Mouse (Mus musculus) megakaryocyte progenitor cell, adult 5-6 weeks (primary cell): Measurements from ENCODE around the gene Pnp2. TPM values are rescaled to one million over a fixed set of nuclear protein-coding genes. Genes with fewer than 3 reads are reported as not detected.

Experiments used
- ATAC-seq: replicated peaks from 2 replicates; pipeline ENCODE4 v1.8.0; 2016; ENCODE audit warnings: mild to moderate bottlenecking, moderate TSS enrichment, inconsistent platforms; ENCODE audit not compliant: poor library complexity
- total RNA-seq, 2 experiments: library from RNA; stranded (forward) in 1 of 2; stranded (reverse) in 1 of 2; fragments of 157-497, 149-512 nt in 1 of 2; fragments of 200-1000 nt in 1 of 2; gene quantifications; 2 replicates each; pipeline versions ENCODE4 v1.2.3 to v1.2.4; 2015 to 2017

Gene Pnp2
- total RNA-seq, 2 experiments from 2014 or later = 8.1 to 11.0 TPM

DNA sequence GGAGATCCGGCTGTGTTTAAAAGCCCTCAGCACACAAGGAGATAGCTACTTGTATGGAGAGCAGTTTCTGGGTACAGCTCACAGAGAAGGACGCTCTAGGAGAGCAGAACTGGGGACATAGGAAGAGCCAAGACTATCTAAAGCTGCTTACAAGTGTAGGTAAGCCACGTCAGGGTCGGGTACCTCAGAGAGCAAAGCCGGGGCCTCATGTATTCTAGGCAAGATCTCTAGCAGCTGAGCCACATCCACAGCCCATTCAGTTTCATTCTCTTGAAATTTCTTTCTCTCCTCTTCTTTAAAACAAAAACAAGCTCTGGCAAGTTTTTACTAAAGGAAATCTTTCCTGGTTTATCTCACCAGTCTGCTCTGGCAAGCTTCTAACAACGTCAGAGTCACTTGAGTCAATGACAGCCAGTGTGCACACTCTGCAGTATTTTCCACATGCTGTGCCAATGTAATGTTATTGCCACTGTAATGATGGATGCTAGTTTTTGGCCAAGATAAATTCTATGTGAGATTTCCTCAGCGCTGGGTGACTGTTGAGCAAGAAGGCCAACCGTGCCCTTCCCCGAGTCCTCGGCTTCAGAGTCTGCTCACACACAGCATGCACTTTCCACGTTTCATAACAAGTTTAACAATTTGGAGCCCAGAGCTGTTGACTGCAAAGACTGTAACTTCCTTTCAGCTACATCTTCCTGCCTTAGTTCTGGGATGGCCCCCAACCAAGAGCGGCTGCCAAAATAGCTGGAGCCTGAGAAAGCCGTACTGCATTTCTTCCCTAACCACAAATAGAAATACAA, 52.3 kb downstream of the Pnp2 start:
- ATAC-seq = peak; percentile 89

DNA sequence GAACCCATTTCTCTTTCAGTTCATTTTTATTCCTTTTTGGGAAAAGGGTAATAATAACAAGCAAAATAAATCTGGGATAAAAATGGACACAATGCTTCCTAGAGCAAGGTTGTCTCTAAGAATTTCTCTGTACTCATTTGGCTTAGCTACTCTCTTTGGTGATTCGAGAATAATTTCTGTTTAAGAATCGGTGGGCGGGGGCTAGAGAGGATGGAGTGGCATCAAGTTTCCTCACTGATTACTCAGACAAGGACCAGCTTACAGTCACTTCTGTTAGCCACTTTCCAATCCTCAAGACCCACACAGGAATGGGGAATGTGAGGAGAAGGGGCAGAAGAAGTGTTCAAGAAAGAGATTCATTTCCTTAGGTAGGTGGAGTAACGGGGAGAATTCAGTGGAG, 53.0 kb downstream of the Pnp2 start:
- no peak for ATAC-seq

DNA sequence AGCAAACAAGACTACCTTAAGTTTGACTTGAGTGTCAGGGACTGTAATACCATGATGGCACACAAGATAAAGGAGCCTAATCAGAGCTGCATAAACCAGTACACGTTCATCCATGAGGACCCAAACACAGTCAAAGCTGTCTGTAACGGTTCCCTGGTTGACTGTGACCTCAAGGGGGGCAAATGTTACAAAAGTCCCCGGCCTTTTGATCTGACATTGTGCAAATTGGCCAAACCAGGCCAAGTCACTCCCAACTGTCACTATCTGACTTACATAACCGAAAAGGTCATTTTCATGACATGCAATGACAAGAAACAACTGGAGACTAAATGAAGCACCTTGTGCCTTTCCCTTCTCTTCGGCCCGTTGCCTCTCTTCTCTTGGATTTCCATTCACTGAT, 53.8 kb downstream of the Pnp2 start:
- ATAC-seq = peak; percentile 54

Other genes starting within 250 kb of the Pnp2 start
- gene Olfr748, start 248.6 kb upstream of the Pnp2 start, total RNA-seq (2015) = not detected in 2 replicates
- not detected in 2 replicates for gene Olfr748, start 248.6 kb upstream of the Pnp2 start, total RNA-seq (2017)
- gene Olfr749, start 210.9 kb upstream of the Pnp2 start, total RNA-seq (2015) = not detected in 2 replicates
- not detected in 2 replicates for gene Olfr749, start 210.9 kb upstream of the Pnp2 start, total RNA-seq (2017)
- 20.6 and 27.4 TPM in 2 replicates for gene Ttc5, start 170.5 kb upstream of the Pnp2 start, total RNA-seq (2015)
- 39.5 and 41.8 TPM in 2 replicates for gene Ttc5, start 170.5 kb upstream of the Pnp2 start, total RNA-seq (2017)
- not detected in 2 replicates for gene Ccnb1ip1, start 148.3 kb upstream of the Pnp2 start, total RNA-seq (2015)
- not detected in 2 replicates for gene Ccnb1ip1, start 148.3 kb upstream of the Pnp2 start, total RNA-seq (2017)
- 63.6 and 99.3 TPM in 2 replicates for gene Parp2, start 148.2 kb upstream of the Pnp2 start, total RNA-seq (2015)
- gene Parp2, start 148.2 kb upstream of the Pnp2 start, total RNA-seq (2017) = 92.4 and 99.5 TPM in 2 replicates
- gene Tep1, start 85.4 kb upstream of the Pnp2 start, total RNA-seq (2015) = 32.3 and 37.7 TPM in 2 replicates
- 8.4 and 21.0 TPM in 2 replicates for gene Tep1, start 85.4 kb upstream of the Pnp2 start, total RNA-seq (2017)
- 0.10 TPM in 1 of 2 replicates, not detected in the other for gene Klhl33, start 58.5 kb upstream of the Pnp2 start, total RNA-seq (2015)
- 0.25 and 0.37 TPM in 2 replicates for gene Klhl33, start 58.5 kb upstream of the Pnp2 start, total RNA-seq (2017)
- gene Osgep, start 31.1 kb upstream of the Pnp2 start, total RNA-seq (2015) = 116 and 117 TPM in 2 replicates
- gene Osgep, start 31.1 kb upstream of the Pnp2 start, total RNA-seq (2017) = 117 and 125 TPM in 2 replicates
- gene Apex1, start 31.0 kb upstream of the Pnp2 start, total RNA-seq (2015) = 246 and 285 TPM in 2 replicates
- 189 and 223 TPM in 2 replicates for gene Apex1, start 31.0 kb upstream of the Pnp2 start, total RNA-seq (2017)
- 47.0 and 58.0 TPM in 2 replicates for gene Pip4p1, start 25.1 kb upstream of the Pnp2 start, total RNA-seq (2015)
- gene Pip4p1, start 25.1 kb upstream of the Pnp2 start, total RNA-seq (2017) = 10.4 and 17.9 TPM in 2 replicates
- gene Pnp, start 24.9 kb upstream of the Pnp2 start, total RNA-seq (2015) = 388 TPM in 2 replicates
- 201 and 203 TPM in 2 replicates for gene Pnp, start 24.9 kb upstream of the Pnp2 start, total RNA-seq (2017)
- 24.4 TPM in 1 of 2 replicates, not detected in the other for gene Gm49342, start 11.5 kb upstream of the Pnp2 start, total RNA-seq (2015)
- gene Gm49342, start 11.5 kb upstream of the Pnp2 start, total RNA-seq (2017) = 144 and 168 TPM in 2 replicates
- 0.78 and 3.3 TPM in 2 replicates for gene Rnase10, start 51.8 kb downstream of the Pnp2 start, total RNA-seq (2015)
- gene Rnase10, start 51.8 kb downstream of the Pnp2 start, total RNA-seq (2017) = 0.64 and 5.2 TPM in 2 replicates
- gene Rnase9, start 85.9 kb downstream of the Pnp2 start, total RNA-seq (2015) = not detected in 2 replicates
- gene Rnase9, start 85.9 kb downstream of the Pnp2 start, total RNA-seq (2017) = not detected in 2 replicates
- gene Rnase11, start 94.2 kb downstream of the Pnp2 start, total RNA-seq (2015) = not detected in 2 replicates
- not detected in 2 replicates for gene Rnase11, start 94.2 kb downstream of the Pnp2 start, total RNA-seq (2017)
- 6.2 and 8.9 TPM in 2 replicates for gene Rnase12, start 101.7 kb downstream of the Pnp2 start, total RNA-seq (2015)
- gene Rnase12, start 101.7 kb downstream of the Pnp2 start, total RNA-seq (2017) = 4.9 and 5.0 TPM in 2 replicates
- gene Olfr750, start 118.4 kb downstream of the Pnp2 start, total RNA-seq (2015) = not detected in 2 replicates
- gene Olfr750, start 118.4 kb downstream of the Pnp2 start, total RNA-seq (2017) = not detected in 2 replicates
- 4.8 and 7.1 TPM in 2 replicates for gene Rnase4, start 135.1 kb downstream of the Pnp2 start, total RNA-seq (2015)
- 1.7 and 2.4 TPM in 2 replicates for gene Rnase4, start 135.1 kb downstream of the Pnp2 start, total RNA-seq (2017)
- gene Ang, start 135.2 kb downstream of the Pnp2 start, total RNA-seq (2015) = 1.8 and 2.0 TPM in 2 replicates
- gene Ang, start 135.2 kb downstream of the Pnp2 start, total RNA-seq (2017) = 1.3 and 1.4 TPM in 2 replicates
- not detected in 2 replicates for gene Eddm3b, start 158.4 kb downstream of the Pnp2 start, total RNA-seq (2015)
- gene Eddm3b, start 158.4 kb downstream of the Pnp2 start, total RNA-seq (2017) = not detected in 2 replicates
- gene Rnase6, start 167.9 kb downstream of the Pnp2 start, total RNA-seq (2015) = 9.2 and 14.6 TPM in 2 replicates
- gene Rnase6, start 167.9 kb downstream of the Pnp2 start, total RNA-seq (2017) = 20.7 and 22.2 TPM in 2 replicates
- not detected in 2 replicates for gene Rnase1, start 190.8 kb downstream of the Pnp2 start, total RNA-seq (2015)
- not detected in 2 replicates for gene Rnase1, start 190.8 kb downstream of the Pnp2 start, total RNA-seq (2017)
- gene Rnase2b, start 206.3 kb downstream of the Pnp2 start, total RNA-seq (2015) = not detected in 2 replicates
- not detected in 2 replicates for gene Rnase2b, start 206.3 kb downstream of the Pnp2 start, total RNA-seq (2017)
- not detected in 2 replicates for gene Ang2, start 243.2 kb downstream of the Pnp2 start, total RNA-seq (2015)
- gene Ang2, start 243.2 kb downstream of the Pnp2 start, total RNA-seq (2017) = not detected in 2 replicates
- not detected in 2 replicates for gene Ear14, start 247.4 kb downstream of the Pnp2 start, total RNA-seq (2015)
- gene Ear14, start 247.4 kb downstream of the Pnp2 start, total RNA-seq (2017) = not detected in 2 replicates